Mouse (Mus musculus) forebrain, postnatal 0 days (tissue): ENCODE measurements around the gene AW822073. TPM values are rescaled to one million over a fixed set of nuclear protein-coding genes. Genes with fewer than 3 reads are reported as not detected.
"Not testable (repeated sequence)": the region's sequence is repeated elsewhere in the genome, so short reads cannot be mapped to it uniquely, and the experiment has no call there.

Experiments
- ATAC-seq: fragments of 200-750 bp; cut with Nextera tagmentation; 2 replicates; pipeline ENCODE4 v1.8.0; 2017; ENCODE audit warnings: mild to moderate bottlenecking, moderate library complexity
- DNase-seq: peaks from one replicate; pipeline ENCODE4 v3.0.0-alpha.2; 2015
- H3K27ac ChIP-seq: fragments of 300-500 bp; sonication (generic); 2 replicates; pipeline ENCODE4 v1.5.1; 2014; ENCODE audit warnings: low read depth, mild to moderate bottlenecking, antibody characterized with exemption, low read length, moderate library complexity, mixed read lengths
- H3K27me3 ChIP-seq: fragments of 300-500 bp; sonication (generic); 2 replicates; pipeline ENCODE4 v1.6.1; 2014; ENCODE audit warnings: mild to moderate bottlenecking, low read length, mixed read lengths; ENCODE audit not compliant: insufficient read depth
- H3K36me3 ChIP-seq: fragments of 300-500 bp; sonication (generic); 2 replicates; pipeline ENCODE4 v1.6.1; 2014; ENCODE audit warnings: mild to moderate bottlenecking, moderate library complexity; ENCODE audit not compliant: insufficient read depth
- H3K4me1 ChIP-seq: fragments of 300-500 bp; sonication (generic); 2 replicates; pipeline ENCODE4 v1.6.1; 2014; ENCODE audit warnings: antibody characterized with exemption; ENCODE audit not compliant: insufficient read depth
- H3K4me2 ChIP-seq: fragments of 300-500 bp; sonication (generic); 2 replicates; pipeline ENCODE4 v1.6.1; 2014; ENCODE audit warnings: low read depth, mild to moderate bottlenecking, moderate library complexity
- H3K4me3 ChIP-seq: fragments of 300-500 bp; sonication (generic); 2 replicates; pipeline ENCODE4 v1.5.1; 2014; ENCODE audit warnings: low read depth, low read length, mixed read lengths
- H3K9ac ChIP-seq: fragments of 300-500 bp; sonication (generic); 2 replicates; pipeline ENCODE4 v1.6.1; 2014; ENCODE audit warnings: mild to moderate bottlenecking
- H3K9me3 ChIP-seq: fragments of 300-500 bp; sonication (generic); 2 replicates; pipeline ENCODE4 v1.6.1; 2016; ENCODE audit warnings: low read length
- CTCF ChIP-seq: sonication (generic); IDR thresholded peaks from 2 replicates; pipeline ENCODE4 v1.5.1; 2016; ENCODE audit warnings: antibody characterized with exemption, control low read depth, low read depth
- WGBS: fragments of 180-500 bp; shearing (Covaris S2); extraction: QIAGEN DNeasy Blood & Tissue Kit; methylation state at CpG from one replicate; pipeline ENCODE4 v1.1.7; 2014; 5-methylcytosine and 5-hydroxymethylcytosine counted together
- polyA plus RNA-seq: library from polyadenylated mRNA; unstranded; fragments of >200 nt; fragmentation: Nextera tagmentation; extraction: Ambion mirVana; gene quantifications from 2 replicates; pipeline ENCODE4 v1.2.1, GENCODE M21; 2015
- total RNA-seq: library from RNA; depleted of rRNA; stranded (reverse); fragments of >200 nt; gene quantifications from 2 replicates; pipeline ENCODE4 v1.2.3, GENCODE M21; 2014

Gene AW822073
- total and polyA plus RNA-seq, 2 experiments from 2014 or later = not detected

- WGBS = 90% methylated on average over 10 of the region's 10 CpGs
- no peak within 1 kb of the TSS for H3K27ac ChIP-seq
- no peaks in the 10 kb centered on the region for H3K4me1 ChIP-seq
- H3K9ac ChIP-seq = no peak within 1 kb of the TSS
- no peaks in the 10 kb centered on the region for H3K36me3 ChIP-seq
- ATAC-seq = no peak
- H3K4me3 ChIP-seq = no peak within 1 kb of the TSS
- DNase-seq = no peak
- no peak within 1 kb of the TSS for H3K4me2 ChIP-seq
- peaks cover 14% of the 10 kb centered on the region for H3K9me3 ChIP-seq
- no peak for TF ChIP-seq CTCF
- no peaks in the 10 kb centered on the region for H3K27me3 ChIP-seq
These were observed 11.9 kb upstream of the AW822073 start, which contains the start of gene Gm4981 for GRCm38 (mm10) chr10:58236613-58237012. Gene Gm4981, minus strand, starts transcription at chr10:58236701.

GRCm38 (mm10) chr10:58234985-58235384 lies 10.3 kb upstream of the AW822073 start:
- H3K9ac ChIP-seq, H3K27ac ChIP-seq, H3K4me3 ChIP-seq, H3K36me3 ChIP-seq, H3K4me2 ChIP-seq, H3K27me3 ChIP-seq, H3K4me1 ChIP-seq, ATAC-seq, DNase-seq: not testable (repeated sequence)
- H3K9me3 ChIP-seq = peaks cover 20% of the 10 kb centered on the region
- WGBS = 86% methylated on average over 4 of the region's 4 CpGs

GRCm38 (mm10) chr10:58233740-58234121 lies 9.0 kb upstream of the AW822073 start:
- not testable (repeated sequence) for H3K9ac ChIP-seq, H3K27ac ChIP-seq, H3K4me2 ChIP-seq, ATAC-seq, DNase-seq, H3K27me3 ChIP-seq, H3K4me3 ChIP-seq, H3K4me1 ChIP-seq, H3K36me3 ChIP-seq
- peaks cover 20% of the 10 kb centered on the region for H3K9me3 ChIP-seq

GRCm38 (mm10) chr10:58233054-58233739 lies 8.5 kb upstream of the AW822073 start:
- not testable (repeated sequence) for DNase-seq, H3K4me2 ChIP-seq
- 82% methylated on average over 9 of the region's 10 CpGs for WGBS

GRCm38 (mm10) chr10:58232641-58232969 lies 7.9 kb upstream of the AW822073 start, which contains the start of gene Duxf3:
Gene Duxf3, minus strand, starts transcription at chr10:58232675.
- H3K4me2 ChIP-seq, H3K27ac ChIP-seq, H3K9ac ChIP-seq, H3K27me3 ChIP-seq, H3K36me3 ChIP-seq, H3K4me1 ChIP-seq, H3K4me3 ChIP-seq, DNase-seq: not testable (repeated sequence)
- H3K9me3 ChIP-seq = peaks cover 20% of the 10 kb centered on the region
- WGBS = 88% methylated on average over 7 of the region's 8 CpGs
- peak; percentile 35 for ATAC-seq

More at GRCm38 (mm10) chr10:58233054-58233739, 8.5 kb upstream of the AW822073 start:
- H3K36me3 ChIP-seq, H3K4me3 ChIP-seq, H3K27me3 ChIP-seq, H3K9ac ChIP-seq, H3K27ac ChIP-seq, H3K4me1 ChIP-seq: not testable (repeated sequence)
- H3K9me3 ChIP-seq = peaks cover 20% of the 10 kb centered on the region
- ATAC-seq = peak; percentile 25

GRCm38 (mm10) chr10:58231779-58232640 lies 7.3 kb upstream of the AW822073 start:
- ATAC-seq (peak; percentile 71), DNase-seq (peak; percentile 11)
- H3K4me1 ChIP-seq, H3K36me3 ChIP-seq, H3K9ac ChIP-seq, H3K27me3 ChIP-seq, H3K4me3 ChIP-seq, H3K27ac ChIP-seq, H3K4me2 ChIP-seq: not testable (repeated sequence)
- 90% methylated on average over 31 of the region's 35 CpGs for WGBS
- H3K9me3 ChIP-seq = peaks cover 20% of the 10 kb centered on the region

GRCm38 (mm10) chr10:58231088-58231487 lies 6.4 kb upstream of the AW822073 start:
- H3K27me3 ChIP-seq, H3K4me2 ChIP-seq, H3K9ac ChIP-seq, DNase-seq, H3K27ac ChIP-seq, H3K4me1 ChIP-seq, H3K36me3 ChIP-seq, H3K4me3 ChIP-seq: not testable (repeated sequence)
- 85% methylated on average over 5 of the region's 7 CpGs for WGBS
- H3K9me3 ChIP-seq = peaks cover 16% of the 10 kb centered on the region
- ATAC-seq = peak; percentile 30

GRCm38 (mm10) chr10:58230021-58230420 lies 5.3 kb upstream of the AW822073 start:
- H3K4me3 ChIP-seq, H3K9ac ChIP-seq, H3K27me3 ChIP-seq, DNase-seq, ATAC-seq, H3K4me1 ChIP-seq, H3K36me3 ChIP-seq, H3K4me2 ChIP-seq, H3K27ac ChIP-seq: not testable (repeated sequence)
- peaks cover 16% of the 10 kb centered on the region for H3K9me3 ChIP-seq
- WGBS = 58% methylated on average over 3 of the region's 3 CpGs

GRCm38 (mm10) chr10:58227798-58228197 lies 3.1 kb upstream of the AW822073 start:
- not testable (repeated sequence) for H3K9ac ChIP-seq, H3K36me3 ChIP-seq, H3K4me1 ChIP-seq, H3K27ac ChIP-seq, H3K27me3 ChIP-seq, ATAC-seq, DNase-seq, H3K4me3 ChIP-seq, H3K4me2 ChIP-seq
- 91% methylated on average over 2 of the region's 6 CpGs for WGBS
- peaks cover 16% of the 10 kb centered on the region for H3K9me3 ChIP-seq

- 89% methylated on average over 4 of the region's 4 CpGs for WGBS
- H3K4me2 ChIP-seq, ATAC-seq: not testable (repeated sequence)
These were observed 1.6 kb upstream of the AW822073 start for GRCm38 (mm10) chr10:58226357-58226756.

More at GRCm38 (mm10) chr10:58226357-58226756, 1.6 kb upstream of the AW822073 start:
- peak; percentile 4 for DNase-seq
- H3K27me3 ChIP-seq, H3K4me1 ChIP-seq, H3K9me3 ChIP-seq, H3K4me3 ChIP-seq, H3K27ac ChIP-seq, H3K9ac ChIP-seq, H3K36me3 ChIP-seq: not testable (repeated sequence)
